Mouse (Mus musculus): ENCODE data around the gene Dars2. TPM values are rescaled to one million over a fixed set of nuclear protein-coding genes. Genes with fewer than 3 reads are reported as not detected.

The Dars2 gene
- total RNA-seq (2021), result 10 to 100 TPM; 22.6 to 24.0 TPM

DNA sequence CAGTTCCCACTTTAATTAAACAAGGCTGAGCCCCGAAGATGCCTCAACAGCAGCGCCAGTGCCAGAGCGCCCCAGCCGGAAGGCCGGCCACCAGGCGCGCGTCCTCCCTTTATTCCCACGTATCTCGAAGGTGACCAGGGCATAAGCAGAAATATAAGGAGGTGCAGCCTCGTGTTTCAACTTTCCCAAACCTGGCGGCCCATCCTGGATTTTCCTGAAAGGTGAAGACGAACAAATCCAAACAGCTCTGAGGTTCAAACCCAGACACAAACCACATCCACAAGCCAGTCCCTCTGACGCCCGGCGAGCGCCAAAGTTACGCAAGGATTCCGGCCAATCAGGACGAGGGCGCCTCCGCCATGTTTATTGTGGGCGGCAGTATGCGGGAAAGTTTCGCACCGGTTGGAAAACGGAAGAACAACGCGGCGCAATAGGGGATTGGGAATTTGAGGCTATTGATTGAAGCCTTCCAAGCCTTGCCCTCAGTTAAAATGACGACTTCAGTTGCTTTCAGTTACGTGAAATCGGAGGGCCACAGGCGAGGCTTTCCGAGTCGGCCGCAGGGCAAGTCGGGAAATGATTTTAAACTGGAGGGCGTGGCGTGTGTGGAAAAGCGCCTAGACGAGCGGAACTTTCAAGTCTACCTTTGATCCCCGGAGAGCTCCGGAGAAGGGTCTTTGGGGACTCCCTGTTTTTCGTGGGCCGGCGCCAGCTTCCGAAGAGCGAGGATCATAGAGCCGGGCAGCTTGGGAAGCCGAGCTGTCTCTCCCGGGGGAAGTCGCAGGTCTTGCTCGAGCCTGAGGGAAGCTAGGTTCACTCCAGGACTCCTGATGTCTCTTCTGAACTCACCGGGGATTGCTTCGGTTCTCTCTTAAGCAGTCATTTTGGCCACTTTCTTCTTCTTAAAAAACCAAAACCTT, at the start of gene Dars2, which contains the start of gene Cenpl:
Dars2 (minus strand) TSS at position 307 of the 920 bp plus-strand sequence.
Cenpl (plus strand) TSS at position 362 of the 920 bp plus-strand sequence.
- DNase-seq, result peak; percentile 97

DNA sequence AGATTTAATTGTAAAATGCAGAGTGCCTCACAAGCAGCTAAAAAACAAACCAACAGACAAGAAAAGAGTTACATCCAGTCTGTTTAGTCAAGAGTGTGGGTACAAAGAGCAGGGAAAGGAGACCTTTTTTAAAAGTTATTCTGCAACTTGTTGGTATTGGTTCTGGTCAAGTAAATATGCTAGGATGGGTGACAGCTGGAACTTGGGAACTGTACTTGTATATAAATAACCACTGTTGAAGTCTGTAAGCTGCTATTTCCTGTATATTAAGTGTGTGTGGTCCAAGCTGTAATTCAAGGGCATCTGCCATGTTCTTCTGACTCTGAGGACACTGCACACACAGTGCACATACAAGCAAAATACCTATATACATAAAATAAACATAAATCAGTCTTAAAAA, 44.1 kb upstream of the Dars2 start:
- DNase-seq, result no peak

GRCm38 (mm10) chr1:161109216-161109615, 38.8 kb upstream of the Dars2 start:
- no peak for DNase-seq

DNA sequence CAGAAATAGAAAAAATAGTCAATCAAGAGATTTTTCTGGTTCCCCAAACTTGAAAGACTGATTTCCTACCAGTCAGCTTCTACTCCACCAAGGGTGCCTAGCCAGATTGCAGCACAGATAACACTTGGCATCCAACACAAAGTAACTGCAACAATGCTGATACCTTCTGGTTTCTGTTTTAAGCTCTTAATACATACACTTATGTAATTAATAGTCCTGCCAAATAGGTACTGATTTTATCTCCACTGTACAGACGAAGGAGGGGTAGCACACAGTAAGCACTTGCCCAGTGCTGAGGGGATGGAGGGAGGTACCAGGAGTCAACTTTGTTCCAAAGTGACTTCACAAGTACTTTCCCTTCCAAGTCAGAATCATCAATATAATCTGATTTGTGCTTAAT, 33.4 kb upstream of the Dars2 start:
- DNase-seq, result no peak

DNA sequence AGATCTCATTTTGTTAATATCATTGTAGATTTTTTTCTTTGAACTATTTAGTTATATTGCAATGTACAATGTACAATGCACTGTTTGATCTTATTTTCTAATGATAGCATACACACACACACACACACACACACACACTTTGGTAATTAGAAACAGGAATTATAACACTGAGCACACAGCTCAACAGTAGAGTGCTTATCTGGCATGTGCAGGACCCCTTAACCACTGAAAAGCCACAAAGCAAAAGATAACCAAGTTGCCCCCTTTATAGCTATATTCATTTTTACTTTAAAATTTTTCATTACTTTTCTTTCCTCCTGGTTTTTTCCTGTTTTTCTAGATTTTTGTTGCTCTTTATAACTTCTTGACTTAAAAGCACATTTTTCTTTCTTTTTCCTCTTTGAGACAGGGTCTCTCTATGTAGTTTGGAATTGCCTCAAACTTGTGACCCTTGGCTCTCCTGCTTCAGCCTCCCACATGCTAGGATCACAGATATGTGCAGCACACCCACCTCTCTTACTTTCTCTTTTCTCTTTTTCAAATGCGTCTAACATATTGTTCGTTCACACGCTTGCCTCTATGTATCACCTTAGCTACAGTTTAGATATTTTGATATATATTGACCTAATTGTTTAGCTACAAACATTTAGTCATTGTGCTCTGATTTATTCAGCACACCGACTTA, 29.4 kb upstream of the Dars2 start:
- no peak for DNase-seq

DNA sequence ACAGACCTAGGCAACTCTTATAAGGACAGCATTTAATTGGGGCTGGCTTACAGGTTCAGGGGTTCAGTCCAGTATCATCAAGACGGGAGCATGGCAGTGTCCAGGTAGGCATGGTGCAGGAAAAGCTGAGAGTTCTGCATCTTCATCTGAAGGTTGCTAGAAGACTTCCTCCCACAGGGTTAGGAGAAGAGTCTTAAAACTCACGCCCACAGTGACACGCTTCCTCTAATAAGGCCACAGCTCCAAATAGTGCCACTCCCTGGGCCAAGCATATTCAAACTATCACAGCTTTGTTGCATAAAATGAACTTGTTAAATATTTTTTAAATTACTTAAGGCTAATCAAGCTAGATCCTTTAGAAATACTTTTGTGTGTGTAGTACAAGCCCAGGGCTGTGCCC, 6.8 kb upstream of the Dars2 start:
- no peak for DNase-seq

DNA sequence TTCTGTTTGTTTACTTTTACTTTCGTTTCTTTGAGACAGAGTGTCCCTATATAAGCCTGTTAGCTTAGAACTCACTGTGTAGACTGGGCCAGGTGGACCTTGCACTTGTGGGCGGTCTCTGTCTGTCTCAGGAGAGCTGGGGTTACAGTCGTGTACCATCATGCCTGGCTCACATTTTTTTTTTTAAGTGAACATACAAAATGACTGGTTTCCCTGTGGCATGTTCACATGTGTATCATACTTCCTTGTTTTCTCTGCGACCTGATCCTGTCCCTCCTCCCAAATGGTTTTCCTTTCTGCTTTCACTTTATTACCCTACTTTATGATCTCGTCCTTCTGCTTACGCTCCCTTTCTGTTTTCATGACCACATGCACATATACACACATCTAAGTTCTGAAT, 5.8 kb upstream of the Dars2 start:
- no peak for DNase-seq

DNA sequence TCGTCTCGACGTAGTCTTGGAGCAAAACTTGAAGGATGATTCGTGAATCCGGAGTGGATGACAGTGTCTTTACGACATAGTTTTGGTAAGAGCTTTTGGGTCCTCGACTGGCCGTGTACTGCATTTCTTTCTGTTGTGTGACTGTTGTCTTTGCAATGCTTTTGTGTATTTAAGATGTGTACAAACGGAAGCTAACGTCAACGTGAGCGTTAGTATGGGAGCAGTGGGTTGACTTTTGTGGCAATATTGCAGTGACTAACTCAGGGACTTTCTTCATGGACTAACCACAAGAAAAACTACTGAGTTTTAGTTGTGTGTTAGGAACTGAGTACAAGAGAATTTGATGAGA, 788 bp upstream of the Dars2 start:
- no peak for DNase-seq

DNA sequence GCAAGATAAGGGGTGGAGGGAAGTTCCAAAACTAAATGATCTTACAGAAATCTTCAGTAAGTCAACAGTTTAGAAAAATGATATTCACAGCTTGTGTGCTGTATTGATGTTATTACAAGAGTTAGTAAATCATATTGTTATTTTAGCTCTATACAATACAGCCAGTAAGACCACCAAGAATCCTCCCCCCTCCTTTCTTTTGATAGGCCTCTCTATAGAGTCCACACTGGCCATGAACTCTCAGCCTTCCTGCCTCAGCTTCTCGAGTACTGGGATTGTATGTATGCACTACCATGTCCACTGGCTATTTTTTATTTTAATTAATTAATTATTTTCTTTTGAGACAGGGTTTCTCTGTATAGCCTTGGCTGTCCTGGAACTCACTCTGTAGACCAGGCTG, 7.1 kb downstream of the Dars2 start:
- DNase-seq, result no peak

DNA sequence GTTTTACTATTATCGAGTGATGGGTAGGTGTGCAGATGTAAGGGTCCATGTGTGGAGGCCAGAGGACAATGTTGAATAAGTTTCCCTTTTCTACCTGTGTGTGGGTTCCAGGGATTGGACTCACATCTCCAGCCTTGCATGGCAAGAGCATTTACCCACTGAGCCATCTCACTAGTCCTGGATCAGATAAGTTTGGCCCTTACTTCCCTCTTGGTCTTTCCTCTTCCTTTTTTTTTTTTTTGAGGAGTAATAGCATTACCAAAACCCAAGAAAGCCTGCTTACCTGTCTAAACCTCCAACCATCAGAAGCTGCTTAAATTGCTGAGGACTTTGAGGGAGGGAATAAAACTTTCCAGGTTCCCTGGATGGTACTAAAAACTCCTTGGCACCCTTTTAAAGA, 13.3 kb downstream of the Dars2 start:
- DNase-seq, result no peak

GRCm38 (mm10) chr1:161046972-161047371, 23.5 kb downstream of the Dars2 start:
- DNase-seq, result no peak

DNA sequence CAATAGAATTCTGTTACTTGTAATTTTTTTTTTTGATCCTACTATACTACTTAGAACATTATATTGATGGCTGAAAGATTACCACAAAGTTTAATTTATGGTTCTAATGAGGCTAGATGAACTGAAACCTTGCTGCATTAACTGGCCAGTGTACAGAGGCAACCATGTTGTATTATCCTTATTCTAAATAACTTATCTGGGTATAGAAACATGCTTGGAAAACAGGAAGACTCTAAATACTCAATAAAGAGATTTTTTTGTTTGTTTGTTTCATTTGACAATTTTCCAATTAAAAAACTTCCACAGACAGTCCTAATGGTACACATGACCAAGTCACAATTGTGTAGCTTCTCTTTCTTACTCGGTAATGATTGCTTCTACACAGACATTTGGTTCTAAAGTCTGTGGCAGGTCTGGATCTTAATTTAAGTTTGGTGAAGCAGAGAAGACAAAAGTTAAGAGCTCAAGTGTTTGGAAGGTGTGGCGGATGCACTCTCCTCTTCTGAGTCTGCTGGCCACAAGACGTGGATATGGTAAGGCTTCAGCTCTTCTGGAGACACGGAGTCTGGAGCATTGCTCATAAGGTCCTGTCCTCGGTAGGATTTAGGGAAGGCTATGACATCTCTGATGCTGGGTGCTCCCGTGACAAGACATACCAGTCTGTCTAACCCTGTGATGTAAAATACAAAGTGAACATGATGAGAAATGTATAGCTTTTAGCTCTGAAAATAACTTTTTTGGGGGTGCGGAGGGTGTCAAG, 29.0 kb downstream of the Dars2 start:
- no peak for DNase-seq

DNA sequence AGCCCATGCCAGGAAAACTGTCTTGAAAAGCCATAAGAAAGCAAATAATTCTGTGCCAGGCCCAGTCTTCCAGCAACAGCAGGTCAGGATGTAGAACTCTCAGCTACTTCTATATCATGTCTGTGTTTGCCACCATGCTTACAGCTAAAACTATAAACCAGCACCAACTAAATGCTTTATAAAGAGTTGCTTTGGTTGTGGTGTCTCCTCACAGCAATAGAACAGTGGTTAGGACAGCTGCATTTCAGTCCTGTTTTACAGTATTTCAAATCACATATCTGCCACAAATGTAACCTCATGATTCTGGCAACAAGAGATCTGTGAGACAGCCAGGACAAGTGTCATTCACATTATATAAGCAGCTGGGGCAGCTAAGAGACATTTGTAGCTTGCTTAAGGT, 29.6 kb downstream of the Dars2 start:
- DNase-seq, result no peak

- DNase-seq, result no peak
Measured at GRCm38 (mm10) chr1:161040426-161040770, 30.1 kb downstream of the Dars2 start.

GRCm38 (mm10) chr1:161039741-161040425, 30.6 kb downstream of the Dars2 start:
- DNase-seq, result no peak

DNA sequence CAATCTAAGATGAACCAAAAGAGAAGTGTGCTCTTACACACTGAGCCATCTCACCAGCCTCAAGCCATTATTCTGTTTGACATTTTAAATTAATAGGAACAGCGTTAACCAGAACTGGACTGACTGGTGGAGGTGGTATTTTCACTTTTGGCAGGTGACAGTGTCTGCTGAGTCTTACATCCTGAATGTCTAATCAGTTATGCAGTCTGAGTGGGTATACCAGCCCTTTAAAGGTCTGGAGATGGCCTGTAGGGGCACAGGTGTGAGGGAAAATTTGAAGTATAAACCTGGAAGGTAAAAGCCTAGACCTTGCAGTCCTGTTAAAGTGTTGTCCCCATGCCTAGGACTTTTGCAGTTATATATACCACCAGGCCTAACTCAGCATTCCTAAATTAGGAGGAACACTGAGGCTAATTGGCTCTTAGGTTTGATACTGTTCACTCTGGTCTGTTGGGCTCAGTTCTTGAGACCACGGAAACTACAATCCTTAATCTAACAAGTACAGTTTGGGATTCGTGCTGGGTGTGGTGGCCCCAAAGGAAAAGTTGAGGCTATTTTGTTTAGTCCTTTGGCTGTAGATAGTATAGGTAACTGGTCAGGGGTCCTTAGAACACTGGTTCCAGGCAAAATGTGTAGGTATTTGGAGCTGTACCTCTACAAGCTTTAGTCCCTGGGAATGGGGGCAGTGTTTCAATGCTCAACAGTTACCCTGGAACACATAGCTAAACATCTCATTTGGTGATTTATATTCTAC, 31.3 kb downstream of the Dars2 start:
- DNase-seq, result no peak

DNA sequence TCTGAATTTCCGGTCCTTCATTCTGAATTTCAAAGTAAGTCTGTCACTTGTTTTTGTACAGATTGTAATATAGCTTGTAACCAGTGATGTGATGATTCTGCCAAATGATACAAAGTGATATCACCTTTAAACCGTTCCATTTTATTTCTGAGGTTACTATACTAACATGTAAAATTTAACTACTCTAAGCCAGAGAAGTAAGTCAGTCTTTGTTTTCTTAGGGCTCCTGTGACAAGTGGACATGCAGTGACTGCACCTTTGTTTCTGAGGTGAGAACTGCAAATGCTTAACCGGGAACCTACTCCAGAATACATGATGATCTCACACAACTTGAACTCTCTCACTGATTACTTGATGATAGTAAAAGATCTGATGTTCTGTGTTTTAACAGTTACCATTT, 32.5 kb downstream of the Dars2 start:
- no peak for DNase-seq

- no peak for DNase-seq
Measured at GRCm38 (mm10) chr1:161037599-161037998, 32.9 kb downstream of the Dars2 start.

GRCm38 (mm10) chr1:161037026-161037425, 33.4 kb downstream of the Dars2 start:
- DNase-seq, result no peak

GRCm38 (mm10) chr1:161036411-161036841, 34.0 kb downstream of the Dars2 start:
- no peak for DNase-seq

GRCm38 (mm10) chr1:161035786-161036404, 34.6 kb downstream of the Dars2 start:
- DNase-seq, result no peak
